Mouse (Mus musculus): ENCODE data around the gene Pla2g3.

DNA sequence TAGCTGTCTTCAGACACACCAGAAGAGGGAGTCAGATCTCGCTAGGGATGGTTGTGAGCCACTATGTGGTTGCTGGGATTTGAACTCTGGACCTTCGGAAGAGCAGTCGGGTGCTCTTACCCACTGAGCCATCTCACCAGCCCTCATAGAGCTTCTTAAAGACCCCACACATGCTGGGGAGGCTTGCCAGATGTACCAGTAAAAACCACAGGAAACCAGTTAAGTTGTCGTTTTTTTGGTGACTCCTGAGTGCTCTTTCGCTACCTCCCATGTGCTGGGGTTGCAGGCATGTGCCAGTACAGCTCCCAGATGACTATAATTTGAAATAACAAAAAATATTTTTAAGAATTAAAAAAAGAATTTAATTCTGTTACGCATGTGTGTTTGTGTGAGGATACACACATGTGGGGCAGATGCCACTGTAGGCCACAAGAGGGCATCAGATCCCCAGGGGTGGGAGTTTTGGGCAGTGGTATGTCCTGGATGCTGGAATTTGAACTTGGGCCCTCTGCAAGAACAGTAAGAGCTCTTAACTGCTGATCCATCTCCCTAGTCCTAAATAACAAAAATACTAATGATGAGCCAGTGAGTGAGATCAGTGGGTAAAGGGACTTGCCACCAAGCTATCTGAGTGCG, 13.5 kb upstream of the Pla2g3 start:
- TF ChIP-seq CTCF (IDR thresholded peaks at IDR 0.05; ENCODE audit: low read depth) (peak; percentile 52), EP300 (IDR thresholded peaks at IDR 0.05; ENCODE audit: low read depth) (no peak)
